Mouse (Mus musculus) embryonic facial prominence, embryonic 11.5 days (tissue): ENCODE measurements around the gene Nlrp3. TPM values are rescaled to one million over a fixed set of nuclear protein-coding genes. Genes with fewer than 3 reads are reported as not detected.

Experiments
- ATAC-seq: fragments of 200-750 bp; cut with Nextera tagmentation; replicated peaks from 2 replicates; pipeline ENCODE4 v1.8.0; 2017; ENCODE audit warnings: low read depth; ENCODE audit not compliant: insufficient number of reproducible peaks, low FRiP score, low TSS enrichment
- DNase-seq: peaks from one replicate; pipeline ENCODE4 v3.0.0-alpha.2; 2015; ENCODE audit warnings: low spot score
- H3K27ac ChIP-seq: fragments of 300-500 bp; sonication (generic); replicated peaks from 2 replicates; pipeline ENCODE4 v1.5.1; 2014; ENCODE audit warnings: mild to moderate bottlenecking, low read depth, low read length, control low read depth
- H3K27me3 ChIP-seq: fragments of 300-500 bp; sonication (generic); 2 replicates; pipeline ENCODE4 v1.6.1; 2014; ENCODE audit warnings: mild to moderate bottlenecking, low read length, moderate library complexity, mixed read lengths; ENCODE audit not compliant: control insufficient read depth, insufficient read depth
- H3K36me3 ChIP-seq: fragments of 300-500 bp; sonication (generic); replicated peaks from 2 replicates; pipeline ENCODE4 v1.6.1; 2014; ENCODE audit warnings: low read depth, mild to moderate bottlenecking, low read length, moderate library complexity, mixed read lengths; ENCODE audit not compliant: control insufficient read depth, insufficient read depth
- H3K4me1 ChIP-seq: fragments of 300-500 bp; sonication (generic); 2 replicates; pipeline ENCODE4 v1.6.1; 2014; ENCODE audit warnings: low read length, mixed read lengths; ENCODE audit not compliant: control insufficient read depth, insufficient read depth
- H3K4me2 ChIP-seq: fragments of 300-500 bp; sonication (generic); 2 replicates; pipeline ENCODE4 v1.6.1; 2014; ENCODE audit warnings: low read depth, mild to moderate bottlenecking, control low read depth, low read length, moderate library complexity
- H3K4me3 ChIP-seq: fragments of 300-500 bp; sonication (generic); 2 replicates; pipeline ENCODE4 v1.5.1; 2014; ENCODE audit warnings: low read depth, low read length, control low read depth
- H3K9ac ChIP-seq: fragments of 300-500 bp; sonication (generic); replicated peaks from 2 replicates; pipeline ENCODE4 v1.6.1; 2014; ENCODE audit warnings: mild to moderate bottlenecking, control low read depth, low read length
- H3K9me3 ChIP-seq: fragments of 300-500 bp; sonication (generic); replicated peaks from 2 replicates; pipeline ENCODE4 v1.6.1; 2016; ENCODE audit warnings: mild to moderate bottlenecking, low read length, inconsistent platforms, mixed read lengths; ENCODE audit not compliant: control insufficient read depth
- WGBS: fragments of 180-500 bp; shearing (Covaris S2); extraction: QIAGEN DNeasy Blood & Tissue Kit; methylation state at CpG from one replicate; pipeline ENCODE4 v1.1.7; 2014; 5-methylcytosine and 5-hydroxymethylcytosine counted together
- polyA plus RNA-seq: library from polyadenylated mRNA; unstranded; fragments of >200 nt; fragmentation: Nextera tagmentation; extraction: Ambion mirVana; gene quantifications from 2 replicates; pipeline ENCODE4 v1.2.1, GENCODE M21; 2014

Gene Nlrp3
- polyA plus RNA-seq, 1 experiment from 2014 or later = 0.13 TPM

DNA sequence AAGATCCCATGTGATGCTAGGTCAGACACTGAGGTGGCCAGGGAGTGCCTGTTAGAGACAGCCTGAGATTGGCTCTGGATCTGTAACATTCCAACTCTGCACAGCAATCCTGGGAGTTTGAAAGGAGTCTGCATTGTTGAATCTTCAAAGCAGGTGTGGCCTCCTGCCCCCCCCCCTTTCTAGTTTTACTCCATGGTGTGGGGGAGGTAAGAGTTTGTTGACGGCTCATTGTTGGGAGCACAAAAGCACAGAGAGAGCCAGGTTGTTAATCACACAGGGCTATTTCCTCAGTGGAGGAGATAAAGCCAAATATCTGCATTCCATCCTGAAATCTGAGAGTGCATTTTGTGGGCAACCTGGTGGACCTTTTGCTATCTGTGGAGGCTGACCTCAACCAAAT is 29.8 kb upstream of the Nlrp3 start:
- no peaks in the 10 kb centered on the region for H3K27me3 ChIP-seq
- H3K27ac ChIP-seq = no peak overlapping the region
- H3K4me1 ChIP-seq = no peaks in the 10 kb centered on the region; the same call in 1 of the 2 replicates
- WGBS = 67% methylated on average over 1 of the region's 1 CpGs
- no peak for ATAC-seq
- H3K9me3 ChIP-seq = no peaks in the 10 kb centered on the region
- no peak overlapping the region for H3K9ac ChIP-seq
- no peak overlapping the region for H3K4me2 ChIP-seq
- H3K4me3 ChIP-seq = no peak overlapping the region
- no peaks in the 10 kb centered on the region for H3K36me3 ChIP-seq
- DNase-seq = no peak

DNA sequence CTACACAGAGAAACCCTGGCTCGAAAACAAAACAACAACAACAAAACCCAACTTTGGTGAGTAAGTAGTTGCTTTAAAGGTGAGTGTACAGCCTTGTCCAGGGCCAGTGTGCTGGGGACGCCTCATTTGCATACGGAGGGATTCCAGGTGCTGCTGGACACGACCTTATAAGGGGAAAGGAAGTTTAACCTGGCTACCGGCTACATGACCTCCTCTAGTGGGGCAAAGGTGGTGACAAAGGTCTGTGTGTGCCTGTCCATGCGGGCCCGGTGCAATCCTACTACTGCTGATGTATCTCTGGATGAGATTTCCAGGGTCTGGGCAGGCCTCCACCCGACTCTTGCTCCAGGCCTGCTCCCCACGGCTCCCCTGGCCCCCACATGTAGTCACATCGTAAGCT is 28.6 kb upstream of the Nlrp3 start:
- no peak overlapping the region for H3K4me3 ChIP-seq
- 84% methylated on average over 10 of the region's 10 CpGs for WGBS
- ATAC-seq (no peak), DNase-seq (no peak)
- no peaks in the 10 kb centered on the region for H3K4me1 ChIP-seq
- H3K9ac ChIP-seq = no peak overlapping the region
- no peaks in the 10 kb centered on the region for H3K27me3 ChIP-seq
- H3K36me3 ChIP-seq = no peaks in the 10 kb centered on the region
- no peak overlapping the region for H3K27ac ChIP-seq
- no peak overlapping the region for H3K4me2 ChIP-seq
- no peaks in the 10 kb centered on the region for H3K9me3 ChIP-seq

DNA sequence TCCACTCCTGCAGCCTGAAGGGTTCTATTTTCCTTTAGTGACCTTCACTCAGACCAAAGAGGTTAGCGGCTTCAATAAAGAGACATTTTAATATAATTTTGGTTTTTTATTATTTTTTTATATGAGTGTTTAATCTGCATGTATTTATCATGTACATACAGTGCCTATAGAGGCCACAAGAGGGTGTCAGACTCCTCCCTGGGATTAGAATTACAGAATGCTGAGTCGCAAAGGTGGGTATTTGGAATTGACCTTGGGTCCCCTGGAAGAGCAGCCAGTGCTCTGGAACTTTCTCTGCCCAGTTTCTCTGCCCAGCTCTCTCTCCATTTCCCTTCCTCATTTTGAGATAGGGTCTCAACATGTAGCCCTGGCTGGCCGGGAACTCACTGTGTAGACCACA is 27.8 kb upstream of the Nlrp3 start:
- H3K9me3 ChIP-seq = no peaks in the 10 kb centered on the region
- no peak overlapping the region for H3K4me3 ChIP-seq
- DNase-seq (no peak), ATAC-seq (no peak)
- no peaks in the 10 kb centered on the region for H3K4me1 ChIP-seq
- no peaks in the 10 kb centered on the region for H3K27me3 ChIP-seq
- 86% methylated on average over 3 of the region's 3 CpGs for WGBS
- H3K4me2 ChIP-seq = no peak overlapping the region
- H3K9ac ChIP-seq = no peak overlapping the region
- H3K27ac ChIP-seq = no peak overlapping the region
- H3K36me3 ChIP-seq = no peaks in the 10 kb centered on the region

DNA sequence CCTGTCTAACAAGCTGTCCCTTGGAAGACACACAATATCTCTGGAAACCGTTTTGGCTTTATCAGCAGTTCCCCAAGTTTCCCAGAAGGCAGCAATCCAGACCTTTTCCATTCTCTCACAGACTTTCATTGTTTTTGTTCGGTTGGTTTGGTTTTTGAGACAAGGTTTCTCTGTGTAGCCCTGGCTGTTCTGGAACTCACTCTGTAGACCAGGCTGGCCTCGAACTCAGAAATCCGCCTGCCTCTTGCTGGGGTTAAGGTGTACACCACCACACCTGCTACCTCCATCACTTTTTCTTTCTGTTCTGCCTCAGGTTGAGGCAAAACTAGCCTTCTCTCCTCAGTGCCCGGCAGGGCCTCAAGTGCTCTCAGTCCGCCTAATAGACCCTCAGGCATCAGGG is 27.0 kb upstream of the Nlrp3 start:
- no peak for ATAC-seq
- H3K9me3 ChIP-seq = no peaks in the 10 kb centered on the region
- no peaks in the 10 kb centered on the region for H3K27me3 ChIP-seq
- H3K9ac ChIP-seq = no peak overlapping the region
- no peak overlapping the region for H3K4me3 ChIP-seq
- WGBS = 60% methylated on average over 6 of the region's 6 CpGs
- no peaks in the 10 kb centered on the region for H3K36me3 ChIP-seq
- no peak overlapping the region for H3K27ac ChIP-seq
- H3K4me2 ChIP-seq = no peak overlapping the region
- no peak for DNase-seq
- H3K4me1 ChIP-seq = no peaks in the 10 kb centered on the region

DNA sequence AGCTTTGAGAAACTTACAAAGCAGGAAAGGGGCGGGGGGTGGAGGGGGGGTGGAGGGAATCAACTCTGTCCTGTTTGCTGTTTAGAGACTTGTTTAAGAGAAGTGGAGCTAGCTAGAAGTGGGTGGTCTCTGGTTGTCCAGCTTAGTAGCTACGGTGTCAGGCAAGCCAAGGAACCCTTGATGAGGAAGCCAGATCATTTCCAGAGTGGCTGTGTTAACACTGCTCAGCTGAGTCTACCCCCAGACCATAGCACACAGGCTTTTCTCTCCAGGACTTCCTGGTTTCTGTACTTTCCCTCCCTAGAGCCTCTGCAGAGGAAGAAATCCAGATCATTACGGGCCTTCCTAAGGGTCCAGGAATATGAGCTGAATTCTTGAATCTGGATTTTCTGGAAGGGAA is 26.6 kb upstream of the Nlrp3 start:
- Histone ChIP-seq H3K27ac (no peak overlapping the region), H3K36me3 (no peaks in the 10 kb centered on the region), H3K9me3 (no peaks in the 10 kb centered on the region), H3K4me2 (no peak overlapping the region), H3K4me3 (no peak overlapping the region), H3K9ac (no peak overlapping the region), H3K27me3 (no peaks in the 10 kb centered on the region), H3K4me1 (no peaks in the 10 kb centered on the region)
- WGBS = 49% methylated on average over 3 of the region's 3 CpGs
- ATAC-seq (no peak), DNase-seq (no peak)

DNA sequence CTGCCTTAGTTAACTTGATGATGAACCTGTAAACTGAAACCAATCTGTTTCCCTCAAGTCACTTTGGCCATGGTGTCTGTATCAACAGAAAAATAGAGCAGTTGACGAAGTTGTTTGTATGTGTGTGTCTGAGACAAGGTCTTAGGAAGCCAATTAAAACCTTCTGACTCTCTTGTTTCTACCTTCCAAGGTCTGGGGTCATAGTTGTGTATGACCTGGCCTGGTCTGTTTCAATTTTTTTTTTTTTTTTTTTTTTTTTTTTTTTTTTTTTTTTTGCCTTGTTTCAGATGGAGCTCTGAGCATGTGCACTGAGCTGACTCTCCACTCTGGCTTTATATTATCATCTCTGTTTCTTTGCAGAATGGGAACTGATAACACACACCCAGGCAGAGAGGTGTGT is 23.9 kb upstream of the Nlrp3 start:
- Histone ChIP-seq H3K9me3 (no peaks in the 10 kb centered on the region), H3K27me3 (no peaks in the 10 kb centered on the region), H3K4me2 (no peak overlapping the region), H3K9ac (no peak overlapping the region), H3K27ac (no peak overlapping the region), H3K36me3 (no peaks in the 10 kb centered on the region), H3K4me1 (no peaks in the 10 kb centered on the region), H3K4me3 (no peak overlapping the region)
- no peak for ATAC-seq
- no peak for DNase-seq
- WGBS = 92% methylated on average over 1 of the region's 1 CpGs

DNA sequence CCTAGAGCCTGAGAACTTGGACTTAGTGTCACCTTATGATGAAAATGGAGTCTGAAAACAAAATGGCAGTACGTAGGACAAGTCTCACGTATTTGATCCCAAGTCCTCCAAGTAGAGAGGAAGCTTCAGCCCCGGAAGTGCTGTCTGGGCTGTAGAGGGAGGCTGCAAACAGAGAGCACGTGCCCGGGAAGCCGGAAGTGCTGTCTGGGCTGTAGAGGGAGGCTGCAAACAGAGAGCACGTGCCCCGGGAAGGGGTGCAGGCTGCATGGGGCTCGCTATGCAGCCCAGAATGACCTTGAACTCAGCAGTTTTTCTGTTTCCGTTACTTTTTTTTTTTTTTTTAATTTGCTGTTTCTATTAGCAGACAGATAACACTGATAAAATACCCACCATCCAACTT is 23.1 kb upstream of the Nlrp3 start:
- H3K4me3 ChIP-seq = no peak overlapping the region
- ATAC-seq (no peak), DNase-seq (no peak)
- no peak overlapping the region for H3K27ac ChIP-seq
- no peak overlapping the region for H3K9ac ChIP-seq
- no peaks in the 10 kb centered on the region for H3K4me1 ChIP-seq
- WGBS = 67% methylated on average over 10 of the region's 10 CpGs
- H3K36me3 ChIP-seq = no peaks in the 10 kb centered on the region
- no peaks in the 10 kb centered on the region for H3K9me3 ChIP-seq
- no peaks in the 10 kb centered on the region for H3K27me3 ChIP-seq
- no peak overlapping the region for H3K4me2 ChIP-seq

DNA sequence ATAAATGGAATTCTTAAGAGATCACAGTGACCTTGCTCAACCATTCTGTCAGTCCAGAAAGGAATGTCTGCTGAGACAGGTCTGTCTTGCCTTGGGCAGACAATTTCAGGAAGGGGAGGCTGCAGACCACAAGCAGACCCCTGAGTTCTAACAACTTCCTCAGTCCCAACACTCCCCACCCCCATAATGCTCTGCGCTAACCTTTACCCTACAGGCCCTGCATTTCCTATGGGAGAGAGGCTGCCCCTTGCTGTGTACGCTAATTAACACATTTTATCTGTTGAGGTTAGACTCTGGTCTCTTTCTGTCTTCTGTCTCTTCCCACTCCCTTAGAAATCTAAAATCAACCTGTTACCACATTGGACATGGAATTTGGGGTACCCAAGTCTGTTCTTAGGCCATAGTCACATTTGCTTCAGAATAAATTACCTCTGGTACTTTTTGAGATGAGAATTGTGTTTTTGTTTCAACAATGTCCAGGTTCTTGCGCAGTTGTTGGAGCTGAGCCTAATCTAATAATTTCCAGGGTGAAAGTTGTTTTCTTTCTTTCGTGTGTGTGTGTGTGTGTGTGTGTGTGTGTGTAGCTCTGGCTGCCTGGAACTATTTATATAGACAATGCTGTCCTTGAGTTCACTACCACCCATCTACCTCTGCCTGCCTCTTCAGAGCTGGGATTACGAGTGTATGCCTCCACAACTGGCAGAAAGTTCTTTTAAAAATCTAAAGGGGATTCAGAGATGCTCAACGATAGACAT is 21.4 kb upstream of the Nlrp3 start:
- Histone ChIP-seq H3K4me3 (no peak overlapping the region), H3K36me3 (no peaks in the 10 kb centered on the region), H3K9ac (no peak overlapping the region), H3K27ac (no peak overlapping the region), H3K4me2 (no peak overlapping the region), H3K4me1 (no peaks in the 10 kb centered on the region), H3K9me3 (no peaks in the 10 kb centered on the region), H3K27me3 (no peaks in the 10 kb centered on the region)
- DNase-seq (no peak), ATAC-seq (no peak)
- 64% methylated on average over 6 of the region's 6 CpGs for WGBS
